Mouse (Mus musculus): ENCODE measurements at regions not wholly inside any gene's neighbourhood (a gene's known extent, or its start where the extent isn't known, plus 50 kb on each side); places are given as distances from the start of the nearest gene placed in this dataset.

DNA sequence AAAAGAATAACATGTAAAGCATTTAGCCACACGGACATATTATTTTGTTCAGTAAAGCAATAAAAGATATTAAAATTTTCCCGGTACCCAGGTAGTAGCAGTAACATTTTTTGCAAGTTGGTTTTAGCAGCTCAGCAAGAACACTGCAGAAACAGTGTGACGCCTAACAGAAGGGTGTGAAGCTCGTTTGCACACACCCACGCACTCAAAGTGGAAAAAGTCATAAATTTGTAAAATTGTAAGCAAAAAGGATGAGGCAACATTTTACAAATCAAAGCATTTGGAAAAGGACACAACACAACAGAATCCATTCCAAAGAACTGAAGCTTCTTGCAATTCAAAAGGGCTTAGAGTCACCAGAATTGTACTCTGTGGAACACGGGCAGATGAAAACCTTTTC is 1053.6 kb upstream of the Celf2 start:
- 74% methylated on average over 6 of the region's 6 CpGs for WGBS
- no peak overlapping the region for H3K27ac ChIP-seq
- H3K4me2 ChIP-seq (ENCODE audit: low read length) = no peak overlapping the region
- H3K4me1 ChIP-seq (replicated peaks; ENCODE audit: insufficient read depth, low read length) = no peaks in the 10 kb centered on the region
- H3K27me3 ChIP-seq (ENCODE audit: insufficient read depth, low read length) = no peaks in the 10 kb centered on the region
- no peak overlapping the region for H3K9ac ChIP-seq (ENCODE audit: low read depth, low read length)
- no peaks in the 10 kb centered on the region for H3K36me3 ChIP-seq (ENCODE audit: insufficient read depth, low read length)
- no peak overlapping the region for H3K4me3 ChIP-seq (replicated peaks; ENCODE audit: low read depth, low read length)
- ATAC-seq (replicated peaks; ENCODE audit: low FRiP score, low read depth) (no peak), DNase-seq (ENCODE audit: low spot score) (no peak)
- no peak for TF ChIP-seq CTCF (IDR thresholded peaks at IDR 0.05; ENCODE audit: low read depth)
- H3K9me3 ChIP-seq (replicated peaks; ENCODE audit: low read length) = no peaks in the 10 kb centered on the region

DNA sequence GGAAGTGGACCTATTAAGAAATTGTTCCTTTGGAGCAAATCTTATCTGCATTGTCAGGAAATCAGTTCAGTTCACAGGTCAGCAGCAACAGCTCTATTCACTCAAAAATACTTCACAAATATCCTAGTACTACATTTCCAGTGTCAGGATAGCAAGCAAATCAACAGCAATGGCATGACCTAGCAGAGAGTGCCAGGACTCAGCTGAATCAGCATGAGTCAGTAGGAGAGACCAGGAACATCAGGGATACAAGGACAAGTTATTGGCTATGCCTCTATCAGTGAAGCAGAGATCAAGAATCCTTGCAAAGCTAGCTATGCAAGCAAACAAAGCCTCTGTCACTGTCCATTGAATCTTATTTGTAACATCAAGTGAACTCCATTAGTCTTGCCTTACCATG is 1036.8 kb upstream of the Celf2 start:
- no peaks in the 10 kb centered on the region for H3K9me3 ChIP-seq (replicated peaks; ENCODE audit: low read length)
- no peaks in the 10 kb centered on the region for H3K4me1 ChIP-seq (replicated peaks; ENCODE audit: insufficient read depth, low read length)
- H3K4me2 ChIP-seq (ENCODE audit: low read length) = no peak overlapping the region
- H3K9ac ChIP-seq (ENCODE audit: low read depth, low read length) = no peak overlapping the region
- ATAC-seq (replicated peaks; ENCODE audit: low FRiP score, low read depth) (no peak), DNase-seq (ENCODE audit: low spot score) (no peak)
- no peak overlapping the region for H3K27ac ChIP-seq
- no peak overlapping the region for H3K4me3 ChIP-seq (replicated peaks; ENCODE audit: low read depth, low read length)
- H3K27me3 ChIP-seq (ENCODE audit: insufficient read depth, low read length) = no peaks in the 10 kb centered on the region
- no peak for TF ChIP-seq CTCF (IDR thresholded peaks at IDR 0.05; ENCODE audit: low read depth)
- no peaks in the 10 kb centered on the region for H3K36me3 ChIP-seq (ENCODE audit: insufficient read depth, low read length)

- Histone ChIP-seq H3K9me3 (replicated peaks; ENCODE audit: low read length) (no peaks in the 10 kb centered on the region), H3K9ac (ENCODE audit: low read depth, low read length) (no peak overlapping the region), H3K36me3 (ENCODE audit: insufficient read depth, low read length) (no peaks in the 10 kb centered on the region), H3K4me2 (ENCODE audit: low read length) (no peak overlapping the region), H3K4me1 (replicated peaks; ENCODE audit: insufficient read depth, low read length) (no peaks in the 10 kb centered on the region), H3K4me3 (replicated peaks; ENCODE audit: low read depth, low read length) (no peak overlapping the region), H3K27me3 (ENCODE audit: insufficient read depth, low read length) (no peaks in the 10 kb centered on the region), H3K27ac (no peak overlapping the region)
- ATAC-seq (replicated peaks; ENCODE audit: low FRiP score, low read depth) (no peak), DNase-seq (ENCODE audit: low spot score) (peak; percentile 42)
- 3% methylated on average over 1 of the region's 1 CpGs for WGBS
- peak; percentile 56 for TF ChIP-seq CTCF (IDR thresholded peaks at IDR 0.05; ENCODE audit: low read depth)
Observed at GRCm38 (mm10) chr2:8536842-8537241, 1027.5 kb upstream of the Celf2 start.

DNA sequence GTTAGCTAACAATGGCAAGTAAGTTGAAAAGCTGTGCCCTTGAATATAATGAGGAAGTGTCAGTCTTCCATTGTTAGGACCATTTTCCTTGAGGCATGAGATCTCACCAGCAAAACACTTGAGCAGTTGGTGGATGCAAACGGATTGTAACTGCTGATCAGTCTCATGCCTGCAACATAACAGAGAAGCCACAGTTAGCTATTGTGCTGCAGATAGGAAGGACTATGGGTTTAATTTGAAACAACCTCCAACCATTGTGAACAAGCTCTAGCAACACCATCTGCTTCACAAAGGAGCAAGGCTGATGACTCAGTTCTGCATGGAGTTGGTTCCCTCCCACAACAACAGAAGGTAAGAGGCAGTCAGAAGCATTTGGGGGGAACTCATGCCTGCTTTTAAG is 989.1 kb upstream of the Celf2 start:
- no peak for TF ChIP-seq CTCF (IDR thresholded peaks at IDR 0.05; ENCODE audit: low read depth)
- DNase-seq (ENCODE audit: low spot score) (no peak), ATAC-seq (replicated peaks; ENCODE audit: low FRiP score, low read depth) (no peak)
- 23% methylated on average over 1 of the region's 1 CpGs for WGBS
- H3K36me3 ChIP-seq (ENCODE audit: insufficient read depth, low read length) = no peaks in the 10 kb centered on the region
- no peaks in the 10 kb centered on the region for H3K27me3 ChIP-seq (ENCODE audit: insufficient read depth, low read length)
- no peak overlapping the region for H3K27ac ChIP-seq
- H3K4me2 ChIP-seq (ENCODE audit: low read length) = no peak overlapping the region
- no peaks in the 10 kb centered on the region for H3K4me1 ChIP-seq (replicated peaks; ENCODE audit: insufficient read depth, low read length)
- H3K4me3 ChIP-seq (replicated peaks; ENCODE audit: low read depth, low read length) = no peak overlapping the region
- no peaks in the 10 kb centered on the region for H3K9me3 ChIP-seq (replicated peaks; ENCODE audit: low read length)
- no peak overlapping the region for H3K9ac ChIP-seq (ENCODE audit: low read depth, low read length)

DNA sequence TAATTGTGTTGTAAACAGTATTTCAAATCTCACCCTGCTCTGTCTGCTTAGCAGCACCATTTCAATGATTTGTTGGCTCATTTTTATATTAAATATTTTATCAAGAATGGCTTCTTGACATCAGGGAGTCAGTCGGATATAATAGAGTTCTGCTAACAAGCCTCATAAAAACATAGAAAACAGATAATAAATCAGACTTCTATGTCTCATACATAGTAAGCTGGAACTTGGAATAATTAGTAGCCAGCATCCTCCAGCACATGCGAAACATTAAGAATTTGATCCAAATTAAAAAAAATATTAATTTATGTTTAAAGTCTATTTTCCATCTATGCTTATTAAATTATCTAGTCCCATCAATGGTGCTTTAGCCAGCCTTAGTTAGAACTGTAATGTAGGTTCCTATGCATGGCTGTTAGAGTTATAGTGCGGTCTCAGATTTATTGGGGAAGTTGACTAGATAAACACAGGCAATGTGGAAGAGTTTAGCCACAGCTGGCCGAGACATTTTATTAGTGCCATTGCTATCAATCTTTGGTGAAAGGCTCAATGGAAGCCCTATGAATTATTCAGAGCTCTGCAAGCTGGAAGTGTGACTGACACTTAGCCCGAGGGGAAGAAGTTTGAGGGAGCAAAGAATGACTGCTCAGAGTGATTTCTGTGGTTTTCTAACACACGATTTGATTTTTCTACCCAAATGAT is 968.6 kb upstream of the Celf2 start:
- peak; percentile 55 for DNase-seq (ENCODE audit: low spot score)
- no peak overlapping the region for H3K27ac ChIP-seq
- H3K4me2 ChIP-seq (ENCODE audit: low read length) = no peak overlapping the region
- no peak overlapping the region for H3K9ac ChIP-seq (ENCODE audit: low read depth, low read length)
- no peak for TF ChIP-seq CTCF (IDR thresholded peaks at IDR 0.05; ENCODE audit: low read depth)
- no peaks in the 10 kb centered on the region for H3K9me3 ChIP-seq (replicated peaks; ENCODE audit: low read length)
- H3K27me3 ChIP-seq (ENCODE audit: insufficient read depth, low read length) = no peaks in the 10 kb centered on the region
- 30% methylated on average over 6 of the region's 6 CpGs for WGBS
- H3K4me3 ChIP-seq (replicated peaks; ENCODE audit: low read depth, low read length) = no peak overlapping the region
- no peaks in the 10 kb centered on the region for H3K4me1 ChIP-seq (replicated peaks; ENCODE audit: insufficient read depth, low read length)
- H3K36me3 ChIP-seq (ENCODE audit: insufficient read depth, low read length) = no peaks in the 10 kb centered on the region
- ATAC-seq (replicated peaks; ENCODE audit: low FRiP score, low read depth) = no peak

DNA sequence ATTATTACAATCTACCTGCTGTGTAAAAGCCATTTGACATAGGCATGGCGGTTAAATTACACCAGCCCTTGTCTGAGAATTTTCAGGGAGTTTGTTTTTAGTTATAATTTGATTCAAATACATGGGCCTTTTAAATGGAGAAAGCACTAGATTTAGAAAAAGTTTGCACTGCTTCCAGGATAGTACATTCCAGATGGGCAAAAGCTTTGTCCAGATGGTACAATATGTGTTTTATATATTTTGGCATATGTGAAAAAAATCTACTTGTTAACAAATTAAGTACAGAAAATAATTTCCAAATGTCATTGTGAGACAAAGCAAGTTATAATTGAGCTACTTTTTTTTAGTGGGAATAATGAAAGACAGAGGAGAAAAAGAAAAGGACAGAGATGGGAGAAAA is 961.2 kb upstream of the Celf2 start:
- Histone ChIP-seq H3K27ac (no peak overlapping the region), H3K9me3 (replicated peaks; ENCODE audit: low read length) (no peaks in the 10 kb centered on the region), H3K4me3 (replicated peaks; ENCODE audit: low read depth, low read length) (no peak overlapping the region), H3K36me3 (ENCODE audit: insufficient read depth, low read length) (no peaks in the 10 kb centered on the region), H3K4me1 (replicated peaks; ENCODE audit: insufficient read depth, low read length) (no peaks in the 10 kb centered on the region), H3K9ac (ENCODE audit: low read depth, low read length) (no peak overlapping the region), H3K4me2 (ENCODE audit: low read length) (no peak overlapping the region), H3K27me3 (ENCODE audit: insufficient read depth, low read length) (no peaks in the 10 kb centered on the region)
- TF ChIP-seq CTCF (IDR thresholded peaks at IDR 0.05; ENCODE audit: low read depth) = no peak
- 90% methylated on average over 1 of the region's 1 CpGs for WGBS
- ATAC-seq (replicated peaks; ENCODE audit: low FRiP score, low read depth) (no peak), DNase-seq (ENCODE audit: low spot score) (no peak)

- Histone ChIP-seq H3K4me2 (ENCODE audit: low read length) (no peak overlapping the region), H3K27me3 (ENCODE audit: insufficient read depth, low read length) (no peaks in the 10 kb centered on the region), H3K4me3 (replicated peaks; ENCODE audit: low read depth, low read length) (no peak overlapping the region), H3K9ac (ENCODE audit: low read depth, low read length) (no peak overlapping the region), H3K36me3 (ENCODE audit: insufficient read depth, low read length) (no peaks in the 10 kb centered on the region), H3K4me1 (replicated peaks; ENCODE audit: insufficient read depth, low read length) (no peaks in the 10 kb centered on the region), H3K27ac (no peak overlapping the region), H3K9me3 (replicated peaks; ENCODE audit: low read length) (no peaks in the 10 kb centered on the region)
- ATAC-seq (replicated peaks; ENCODE audit: low FRiP score, low read depth) (no peak), DNase-seq (ENCODE audit: low spot score) (no peak)
- no peak for TF ChIP-seq CTCF (IDR thresholded peaks at IDR 0.05; ENCODE audit: low read depth)
- WGBS = 52% methylated on average over 2 of the region's 2 CpGs
Observed at GRCm38 (mm10) chr2:8468989-8469388, 959.6 kb upstream of the Celf2 start.

All from kidney, postnatal 0 days (tissue).